Mouse (Mus musculus): ENCODE measurements around the gene Fam170b. TPM values are rescaled to one million over a fixed set of nuclear protein-coding genes. Genes with fewer than 3 reads are reported as not detected.
A peak's percentile ranks its signal among the peaks of the same experiment; 100 is the strongest.

Fam170b gene
- polyA plus RNA-seq, 1 experiment from 2014 or later, result not detected

DNA sequence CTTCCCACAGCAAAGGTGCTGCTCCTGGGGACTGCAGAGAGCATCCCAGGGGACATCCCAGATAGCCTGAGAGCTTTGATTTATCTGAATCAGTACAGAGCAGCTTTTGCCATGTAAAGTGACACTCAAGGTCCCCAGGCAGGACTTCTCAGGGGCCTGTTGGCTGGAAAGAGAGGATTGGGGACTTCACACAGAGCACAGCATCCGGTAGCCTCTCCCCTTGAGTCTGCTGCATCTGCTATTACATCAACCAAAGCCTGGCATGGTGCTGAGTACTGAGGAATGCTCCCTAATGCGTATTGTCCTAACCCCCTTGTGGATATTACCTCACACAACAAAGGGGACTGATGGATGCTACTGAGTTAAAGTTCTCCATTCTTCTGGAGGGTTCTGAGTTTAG, 27.9 kb downstream of the Fam170b start:
- H3K27ac ChIP-seq (ENCODE audit: low read depth, low read length), result peak overlapping the region; percentile 32
- DNase-seq (ENCODE audit: low spot score) (no peak), ATAC-seq (replicated peaks; ENCODE audit: low FRiP score) (no peak)
- H3K4me3 ChIP-seq (ENCODE audit: low read depth, low read length), result no peak overlapping the region
- H3K27me3 ChIP-seq (replicated peaks; ENCODE audit: control insufficient read depth, insufficient read depth, low read length), result peaks cover 12% of the 10 kb centered on the region
- H3K9ac ChIP-seq (ENCODE audit: low read depth, low read length), result no peak overlapping the region
- WGBS, result 37% methylated on average over 2 of the region's 2 CpGs
- H3K4me2 ChIP-seq, result no peak overlapping the region
- H3K36me3 ChIP-seq (ENCODE audit: control insufficient read depth, insufficient read depth, low read length), result no peaks in the 10 kb centered on the region
- H3K9me3 ChIP-seq (ENCODE audit: control insufficient read depth, low read length), result no peaks in the 10 kb centered on the region
- peaks cover 12% of the 10 kb centered on the region for H3K4me1 ChIP-seq (replicated peaks; ENCODE audit: control insufficient read depth, insufficient read depth, low read length)

DNA sequence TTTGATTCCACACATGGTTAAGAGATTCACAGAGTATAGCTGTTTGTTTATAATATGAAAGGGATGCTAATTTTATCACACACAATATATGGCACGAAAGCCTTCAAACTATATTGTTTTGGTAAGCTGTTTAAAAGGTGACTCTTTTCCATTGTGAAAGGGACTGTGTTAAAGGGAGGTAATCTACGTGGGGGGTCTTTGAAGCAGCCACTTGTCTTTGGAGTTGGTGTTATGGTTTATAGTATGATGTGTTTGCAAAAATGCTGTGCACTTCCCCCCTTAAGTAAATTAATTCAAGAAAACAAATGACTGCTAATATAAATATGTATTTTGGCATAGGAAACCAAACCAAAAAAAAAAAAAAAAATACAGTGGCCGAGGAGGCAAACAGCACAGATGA, 31.6 kb downstream of the Fam170b start:
- no peak overlapping the region for H3K4me3 ChIP-seq (ENCODE audit: low read depth, low read length)
- no peak overlapping the region for H3K27ac ChIP-seq (ENCODE audit: low read depth, low read length)
- ATAC-seq (replicated peaks; ENCODE audit: low FRiP score) (no peak), DNase-seq (ENCODE audit: low spot score) (no peak)
- no peaks in the 10 kb centered on the region for H3K27me3 ChIP-seq (replicated peaks; ENCODE audit: control insufficient read depth, insufficient read depth, low read length)
- no peak overlapping the region for H3K4me2 ChIP-seq
- no peak overlapping the region for H3K9ac ChIP-seq (ENCODE audit: low read depth, low read length)
- peaks cover 7% of the 10 kb centered on the region; the same call in 1 of the 2 replicates for H3K4me1 ChIP-seq (replicated peaks; ENCODE audit: control insufficient read depth, insufficient read depth, low read length)
- WGBS, result 76% methylated on average over 3 of the region's 3 CpGs
- H3K36me3 ChIP-seq (ENCODE audit: control insufficient read depth, insufficient read depth, low read length), result no peaks in the 10 kb centered on the region
- H3K9me3 ChIP-seq (ENCODE audit: control insufficient read depth, low read length), result no peaks in the 10 kb centered on the region

DNA sequence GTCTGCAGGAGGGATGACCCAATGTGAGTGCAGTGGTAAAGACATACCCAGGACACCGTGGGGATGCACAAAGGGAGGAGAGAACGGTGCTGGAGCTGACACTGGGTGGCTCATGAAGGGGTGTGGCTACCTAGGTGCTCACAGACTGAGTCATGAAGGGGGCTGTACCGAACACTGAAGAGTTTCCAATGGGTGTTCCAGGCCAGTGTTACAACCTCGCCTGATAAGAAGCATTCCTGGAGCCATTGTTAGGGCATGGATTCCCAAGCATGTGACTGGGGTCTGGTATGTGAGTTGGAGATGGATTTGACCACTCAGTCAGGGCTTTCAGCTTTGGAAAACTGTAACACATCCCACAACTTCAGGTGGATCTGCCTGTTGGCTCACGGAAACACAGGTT, 38.2 kb downstream of the Fam170b start:
- Histone ChIP-seq H3K4me2 (no peak overlapping the region), H3K27ac (ENCODE audit: low read depth, low read length) (no peak overlapping the region), H3K27me3 (replicated peaks; ENCODE audit: control insufficient read depth, insufficient read depth, low read length) (no peaks in the 10 kb centered on the region), H3K4me1 (replicated peaks; ENCODE audit: control insufficient read depth, insufficient read depth, low read length) (no peaks in the 10 kb centered on the region), H3K9me3 (ENCODE audit: control insufficient read depth, low read length) (no peaks in the 10 kb centered on the region), H3K4me3 (ENCODE audit: low read depth, low read length) (no peak overlapping the region), H3K9ac (ENCODE audit: low read depth, low read length) (no peak overlapping the region), H3K36me3 (ENCODE audit: control insufficient read depth, insufficient read depth, low read length) (no peaks in the 10 kb centered on the region)
- ATAC-seq (replicated peaks; ENCODE audit: low FRiP score) (no peak), DNase-seq (ENCODE audit: low spot score) (no peak)
- WGBS, result 76% methylated on average over 5 of the region's 5 CpGs

DNA sequence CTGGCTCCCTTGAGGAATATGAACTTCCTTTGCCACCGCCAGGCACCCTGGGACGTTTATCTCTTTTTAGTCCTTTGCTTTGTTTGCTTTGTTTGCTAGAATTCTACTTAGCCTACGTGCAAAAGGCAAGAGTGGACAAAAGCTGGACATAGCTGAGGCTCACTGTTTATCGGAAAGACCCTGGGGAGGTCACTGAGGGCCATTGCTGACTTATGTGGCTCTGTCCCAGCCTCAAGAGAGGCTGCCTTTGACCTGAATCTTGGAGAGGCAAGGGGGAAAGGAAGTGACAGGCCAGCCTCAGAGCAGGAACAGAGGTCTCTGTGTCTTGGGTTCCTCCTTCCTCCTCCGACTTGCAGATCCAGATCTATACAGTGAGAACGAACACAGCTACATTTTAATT, 43.8 kb downstream of the Fam170b start:
- no peak for ATAC-seq (replicated peaks; ENCODE audit: low FRiP score)
- no peak for DNase-seq (ENCODE audit: low spot score)
- no peaks in the 10 kb centered on the region for H3K36me3 ChIP-seq (ENCODE audit: control insufficient read depth, insufficient read depth, low read length)
- H3K27me3 ChIP-seq (replicated peaks; ENCODE audit: control insufficient read depth, insufficient read depth, low read length), result no peaks in the 10 kb centered on the region
- H3K4me1 ChIP-seq (replicated peaks; ENCODE audit: control insufficient read depth, insufficient read depth, low read length), result no peaks in the 10 kb centered on the region
- WGBS, result 66% methylated on average over 6 of the region's 6 CpGs
- no peak overlapping the region for H3K4me3 ChIP-seq (ENCODE audit: low read depth, low read length)
- H3K27ac ChIP-seq (ENCODE audit: low read depth, low read length), result no peak overlapping the region
- H3K4me2 ChIP-seq, result no peak overlapping the region
- H3K9me3 ChIP-seq (ENCODE audit: control insufficient read depth, low read length), result no peaks in the 10 kb centered on the region
- no peak overlapping the region for H3K9ac ChIP-seq (ENCODE audit: low read depth, low read length)

DNA sequence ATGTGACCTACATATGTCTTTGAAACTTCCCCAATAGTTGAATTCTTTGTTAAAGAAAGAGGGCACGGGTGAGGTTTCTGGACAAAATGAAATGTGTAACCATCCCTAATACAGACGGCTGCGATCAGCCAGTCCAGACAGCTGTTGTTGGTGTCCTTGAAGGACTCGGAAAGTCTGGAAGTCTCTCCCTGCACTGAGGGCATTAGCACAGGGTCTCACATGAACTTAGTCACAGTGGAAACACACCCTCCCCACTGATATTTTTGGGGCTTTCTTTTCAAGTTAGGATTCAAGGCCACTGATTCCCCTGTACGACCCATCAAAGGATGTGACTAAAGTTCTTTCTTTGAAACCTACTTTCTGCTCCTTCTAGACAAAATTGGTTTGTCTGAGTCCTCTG, 46.6 kb downstream of the Fam170b start:
- H3K4me3 ChIP-seq (ENCODE audit: low read depth, low read length), result no peak overlapping the region
- DNase-seq (ENCODE audit: low spot score) (no peak), ATAC-seq (replicated peaks; ENCODE audit: low FRiP score) (no peak)
- no peak overlapping the region for H3K4me2 ChIP-seq
- H3K36me3 ChIP-seq (ENCODE audit: control insufficient read depth, insufficient read depth, low read length), result no peaks in the 10 kb centered on the region
- H3K9ac ChIP-seq (ENCODE audit: low read depth, low read length), result no peak overlapping the region
- no peaks in the 10 kb centered on the region for H3K27me3 ChIP-seq (replicated peaks; ENCODE audit: control insufficient read depth, insufficient read depth, low read length)
- H3K9me3 ChIP-seq (ENCODE audit: control insufficient read depth, low read length), result no peaks in the 10 kb centered on the region
- H3K27ac ChIP-seq (ENCODE audit: low read depth, low read length), result no peak overlapping the region
- H3K4me1 ChIP-seq (replicated peaks; ENCODE audit: control insufficient read depth, insufficient read depth, low read length), result no peaks in the 10 kb centered on the region
- WGBS, result 80% methylated on average over 5 of the region's 5 CpGs

DNA sequence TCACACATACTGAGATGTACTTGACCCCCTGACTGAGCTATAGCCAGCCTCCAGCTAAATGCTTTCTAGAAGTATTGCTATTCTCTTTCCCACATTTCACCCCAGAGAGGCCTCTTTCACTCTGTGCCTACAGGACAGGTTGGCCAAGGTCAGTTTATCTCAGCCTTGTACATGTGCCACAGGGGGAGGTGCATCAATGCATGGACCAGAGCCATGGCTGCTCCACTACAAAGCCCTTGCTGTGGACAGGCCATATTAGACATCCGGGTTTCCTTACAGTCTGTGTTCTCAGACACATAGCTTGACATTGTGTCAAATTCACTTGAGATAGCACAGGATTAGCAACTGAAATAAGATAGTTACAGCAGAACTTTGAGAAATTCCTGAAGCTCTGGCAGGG, 47.9 kb downstream of the Fam170b start:
- H3K4me3 ChIP-seq (ENCODE audit: low read depth, low read length), result no peak overlapping the region
- no peak overlapping the region for H3K9ac ChIP-seq (ENCODE audit: low read depth, low read length)
- no peaks in the 10 kb centered on the region for H3K27me3 ChIP-seq (replicated peaks; ENCODE audit: control insufficient read depth, insufficient read depth, low read length)
- no peak overlapping the region for H3K4me2 ChIP-seq
- WGBS, result 68% methylated on average over 1 of the region's 1 CpGs
- H3K4me1 ChIP-seq (replicated peaks; ENCODE audit: control insufficient read depth, insufficient read depth, low read length), result no peaks in the 10 kb centered on the region
- H3K27ac ChIP-seq (ENCODE audit: low read depth, low read length), result no peak overlapping the region; the same call in 1 of the 2 replicates
- ATAC-seq (replicated peaks; ENCODE audit: low FRiP score) (no peak), DNase-seq (ENCODE audit: low spot score) (no peak)
- H3K9me3 ChIP-seq (ENCODE audit: control insufficient read depth, low read length), result no peaks in the 10 kb centered on the region
- H3K36me3 ChIP-seq (ENCODE audit: control insufficient read depth, insufficient read depth, low read length), result no peaks in the 10 kb centered on the region

Other genes with a start within 250 kb of the Fam170b start
- not detected in 2 replicates for gene Prrxl1, start 234.6 kb upstream of the Fam170b start, polyA plus RNA-seq (2014; fragmentation: Nextera tagmentation; extraction: Ambion mirVana)
- gene 3425401B19Rik, start 148.7 kb upstream of the Fam170b start, polyA plus RNA-seq (2014; fragmentation: Nextera tagmentation; extraction: Ambion mirVana), result not detected in 2 replicates
- 1.7 and 1.8 TPM in 2 replicates for gene Tmem273, start 48.0 kb upstream of the Fam170b start, polyA plus RNA-seq (2014; fragmentation: Nextera tagmentation; extraction: Ambion mirVana)
- 4.8 and 5.5 TPM in 2 replicates for gene Vstm4, start 22.8 kb downstream of the Fam170b start, polyA plus RNA-seq (2014; fragmentation: Nextera tagmentation; extraction: Ambion mirVana)
- 0.14 and 0.75 TPM in 2 replicates for gene Lrrc18, start 157.4 kb downstream of the Fam170b start, polyA plus RNA-seq (2014; fragmentation: Nextera tagmentation; extraction: Ambion mirVana)

All from liver, embryonic 11.5 days (tissue).